Mouse (Mus musculus): ENCODE data around the gene Fam186a. TPM values are rescaled to one million over a fixed set of nuclear protein-coding genes. Genes with fewer than 3 reads are reported as not detected.
"Not testable (repeated sequence)": the region's sequence is repeated elsewhere in the genome, so short reads cannot be mapped to it uniquely, and the experiment has no call there.

Gene Fam186a
- total RNA-seq, 2 experiments from 2014 or later = 0.03 to 0.17 TPM

DNA sequence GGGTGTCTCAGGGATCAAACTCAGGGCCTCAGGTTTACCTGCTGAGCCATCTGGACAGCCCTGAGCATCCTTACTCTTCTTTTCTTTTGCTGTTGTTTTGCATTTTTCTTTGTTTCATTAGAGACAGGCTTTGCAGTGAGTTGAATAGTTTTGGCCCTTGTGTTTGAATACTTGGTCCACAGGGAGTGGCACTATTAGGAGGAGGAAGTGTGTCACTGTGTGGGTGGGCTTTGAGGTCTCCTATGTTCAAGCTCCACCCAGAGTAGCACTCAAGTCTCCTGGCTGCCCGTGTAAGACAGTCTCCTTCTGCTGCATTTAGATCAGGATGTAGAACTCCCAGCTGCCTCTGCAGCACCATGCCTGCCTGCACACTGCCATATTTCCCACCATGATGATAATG, 32.4 kb downstream of the Fam186a start:
- no peak for DNase-seq (ENCODE audit: low spot score in 2 of 2)

DNA sequence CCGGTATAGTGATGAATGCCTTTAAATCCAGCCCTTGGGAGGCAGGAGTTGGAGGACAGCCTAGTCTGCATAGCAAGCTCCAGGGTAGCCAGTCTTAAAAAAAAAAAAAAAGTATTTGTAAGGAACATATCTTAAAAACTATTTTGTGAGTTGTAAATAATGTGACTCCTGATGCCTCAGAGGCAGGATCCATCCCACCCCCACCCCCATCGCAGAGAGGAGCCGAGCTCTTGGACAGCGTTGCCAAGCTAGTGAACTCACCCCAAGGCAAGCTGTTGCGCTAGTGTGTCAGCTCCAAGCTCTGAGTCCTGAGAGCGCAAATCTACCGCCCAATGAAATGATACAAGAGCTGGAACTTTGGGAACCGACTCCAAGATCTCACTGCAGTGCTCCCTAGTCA, 35.6 kb downstream of the Fam186a start:
- peak in 1 of 2 experiments; percentile 20 for DNase-seq (ENCODE audit: low spot score in 2 of 2)

DNA sequence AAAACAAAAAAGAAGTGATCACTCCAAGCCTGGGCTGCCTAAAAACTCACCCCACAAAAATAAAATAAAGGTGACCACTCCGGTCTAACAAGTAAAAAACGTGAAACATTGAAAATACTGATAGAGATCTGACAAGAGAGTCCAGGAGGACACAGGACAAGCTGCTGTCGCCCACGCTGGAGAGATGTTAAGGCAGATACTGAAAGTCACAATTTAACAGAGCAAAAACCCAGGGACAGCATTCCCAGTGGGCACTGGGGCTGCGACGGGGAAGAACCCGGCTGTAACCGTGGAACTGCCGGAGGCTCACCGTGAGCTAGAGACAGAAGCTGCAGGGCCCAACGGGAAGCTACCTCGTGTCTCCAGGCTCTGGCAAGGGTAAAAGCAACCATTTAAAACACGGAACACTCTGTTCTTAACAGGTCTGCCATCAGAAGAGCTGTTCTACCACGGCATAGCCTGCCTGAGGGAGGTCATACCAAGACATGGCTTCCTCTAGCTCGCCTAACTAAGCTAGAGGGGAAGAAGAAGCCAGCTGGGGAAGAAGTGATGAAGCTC, 47.2 kb downstream of the Fam186a start:
- no peak for DNase-seq (ENCODE audit: low spot score in 2 of 2)

DNA sequence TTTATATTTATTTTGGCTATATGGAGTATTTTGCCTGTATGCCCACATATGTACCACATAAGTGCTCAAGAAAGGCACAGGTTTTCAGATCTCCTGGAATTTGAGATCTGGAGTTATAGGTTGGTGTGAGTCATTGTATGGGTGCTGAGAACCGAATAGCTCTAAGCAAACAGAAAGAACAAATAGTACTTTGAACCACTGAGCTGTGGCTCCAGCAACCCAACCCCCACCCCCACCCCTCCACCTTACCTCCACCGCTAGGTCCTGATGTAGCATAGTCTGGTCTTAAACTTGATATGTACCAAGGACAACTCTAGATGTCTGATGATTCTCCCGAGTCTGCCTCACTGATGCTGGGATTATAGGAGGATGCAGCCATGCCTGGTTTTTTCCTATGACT, 49.6 kb downstream of the Fam186a start:
- no peak for DNase-seq (ENCODE audit: low spot score in 2 of 2)

DNA sequence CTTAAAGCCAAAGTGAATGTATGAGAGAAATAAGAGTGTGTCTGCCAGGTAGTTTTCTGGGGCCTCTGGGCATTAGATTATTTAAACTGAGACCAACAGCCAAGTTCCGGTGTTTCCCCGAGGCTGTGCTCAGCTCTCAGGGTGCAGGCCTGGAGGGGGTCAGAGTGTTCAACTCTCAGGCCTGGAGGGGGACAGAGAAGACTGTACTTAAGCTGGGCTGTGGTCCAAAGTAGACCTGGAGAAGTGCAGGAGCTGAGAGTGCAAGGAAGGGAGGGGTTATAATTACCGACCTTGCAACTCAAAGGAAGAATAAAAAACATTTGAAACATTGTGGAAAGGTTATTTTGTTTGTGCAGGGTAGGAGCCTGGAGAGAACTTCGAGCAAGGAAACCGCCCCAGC, 52.2 kb downstream of the Fam186a start:
- no peak for DNase-seq (ENCODE audit: low spot score in 2 of 2)

DNA sequence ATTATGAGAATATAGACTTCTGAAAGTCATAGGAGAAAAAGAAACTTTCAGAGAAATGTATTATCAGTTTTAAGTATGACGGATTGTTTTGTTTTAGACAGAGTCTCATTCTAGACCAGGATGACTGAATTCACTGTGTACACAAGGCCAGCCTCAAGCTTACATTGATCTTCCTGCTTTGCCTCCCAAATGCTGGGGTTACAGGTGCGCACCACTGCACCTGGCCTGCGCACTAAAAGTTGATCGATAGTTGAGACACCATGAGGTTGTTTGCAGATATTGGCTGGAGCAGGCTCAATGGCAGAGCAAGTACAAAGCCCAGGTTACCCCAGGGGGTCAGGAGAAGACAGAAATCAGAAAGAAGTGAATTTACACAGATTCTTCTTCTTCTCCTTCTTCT, 55.1 kb downstream of the Fam186a start:
- DNase-seq (ENCODE audit: low spot score in 2 of 2) = no peak

DNA sequence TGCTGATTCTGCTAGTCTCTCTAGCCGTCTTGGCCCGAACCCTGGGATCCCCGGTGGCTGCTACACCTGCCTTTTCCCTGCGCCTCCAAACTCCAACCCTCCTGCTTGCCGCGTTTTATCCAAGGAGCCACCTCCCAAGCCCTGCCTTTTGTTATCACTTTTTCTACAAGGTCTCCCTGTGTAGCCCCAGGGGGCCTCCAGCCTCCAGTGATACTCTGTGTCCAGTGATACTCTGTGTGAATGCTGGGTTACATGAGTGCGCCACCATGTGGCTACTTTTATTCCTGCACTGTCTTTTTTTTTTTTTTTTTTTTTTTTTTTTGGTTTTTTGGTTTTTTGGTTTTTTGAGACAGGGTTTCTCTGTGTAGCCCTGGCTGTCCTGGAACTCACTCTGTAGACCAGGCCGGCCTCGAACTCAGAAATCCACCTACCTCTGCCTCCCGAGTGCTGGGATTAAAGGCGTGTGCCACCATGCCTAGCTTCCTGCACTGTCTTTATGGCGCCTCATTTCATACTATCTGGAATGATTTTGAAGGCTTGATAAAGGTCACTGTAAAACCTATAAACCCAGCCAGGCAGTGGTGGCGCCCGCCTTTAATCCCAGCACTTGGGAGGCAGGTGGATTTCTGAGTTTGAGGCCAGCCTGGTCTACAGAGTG, 57.4 kb downstream of the Fam186a start:
- peak in 1 of 2 experiments; percentile 29 for DNase-seq (ENCODE audit: low spot score in 2 of 2)

DNA sequence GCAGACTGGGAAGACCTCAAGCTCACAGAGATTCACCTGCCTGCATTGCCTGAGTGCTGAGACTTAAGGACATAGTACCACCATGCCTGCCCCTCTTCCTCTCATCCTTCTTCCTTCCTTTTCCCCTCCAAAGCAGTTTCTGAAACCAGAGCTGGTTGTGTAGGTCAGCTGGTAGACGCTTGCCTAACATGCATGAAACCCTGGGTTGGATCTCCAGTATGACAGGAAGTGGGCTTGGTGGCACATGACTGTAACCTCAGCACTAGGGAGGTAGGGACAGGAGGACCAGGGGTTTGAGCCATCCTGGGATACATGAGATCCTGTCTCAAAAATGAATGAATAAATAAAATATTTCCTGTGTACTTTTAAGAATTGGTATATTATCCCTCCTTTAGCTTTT, 59.3 kb downstream of the Fam186a start:
- DNase-seq (ENCODE audit: low spot score in 2 of 2) = no peak

DNA sequence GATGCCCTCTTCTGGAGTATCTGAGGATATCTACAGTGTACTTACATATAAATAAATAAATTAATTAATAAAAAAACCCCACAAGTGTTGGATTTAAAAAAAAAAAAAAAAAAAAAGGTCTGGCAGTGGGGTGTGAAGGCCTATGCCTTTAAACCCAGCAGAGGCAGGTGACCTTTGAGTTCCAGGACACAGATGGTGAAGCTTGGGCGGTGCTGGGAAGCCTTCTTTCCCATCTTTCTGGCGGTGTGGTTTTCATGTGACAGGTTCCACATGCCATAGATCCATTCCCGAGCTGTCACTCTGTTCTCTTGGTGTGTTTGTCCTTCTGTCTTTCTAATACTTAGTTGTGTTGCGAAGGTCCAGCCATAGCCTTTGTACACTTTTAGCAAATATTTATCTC, 59.8 kb downstream of the Fam186a start:
- DNase-seq (ENCODE audit: low spot score in 2 of 2) = no peak

DNA sequence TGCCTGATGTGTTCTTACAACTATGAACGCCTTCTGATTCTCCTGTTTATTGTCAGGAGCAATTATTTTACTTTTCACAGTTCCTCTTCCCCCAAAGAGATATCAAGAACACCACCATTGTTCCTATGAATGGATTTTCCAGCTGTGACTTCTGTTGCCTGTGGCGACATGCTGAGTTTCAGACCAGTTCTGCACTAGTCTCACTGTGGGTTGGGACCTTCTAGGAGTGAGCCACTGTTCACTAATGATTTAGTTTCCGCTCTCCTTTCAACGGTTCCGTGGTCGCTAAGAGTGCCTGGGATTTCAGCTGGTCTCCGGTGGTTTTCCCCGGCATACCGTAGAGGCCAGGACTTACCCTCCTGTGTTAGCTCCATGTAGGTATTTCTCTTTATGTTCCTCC, 62.0 kb downstream of the Fam186a start:
- no peak for DNase-seq (ENCODE audit: low spot score in 2 of 2)

DNA sequence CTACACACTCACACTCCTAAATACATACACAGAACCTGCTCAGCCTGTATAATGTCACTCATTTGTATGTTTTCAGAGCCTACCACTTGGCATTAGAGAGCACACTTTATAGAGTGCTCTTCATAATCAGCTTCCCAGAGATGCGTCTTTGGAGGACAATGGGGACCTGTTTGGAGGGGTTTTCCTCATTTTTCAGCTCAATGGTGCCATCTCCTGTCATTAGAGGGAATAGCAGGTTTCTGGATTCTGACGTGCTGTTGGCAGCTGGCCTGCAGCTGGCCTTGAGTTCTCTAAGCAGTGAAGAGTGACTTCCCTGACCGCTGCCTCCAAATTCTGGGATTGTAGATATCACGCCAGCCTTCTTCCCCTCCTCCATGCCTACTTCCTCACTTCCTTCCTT, 62.5 kb downstream of the Fam186a start:
- DNase-seq (ENCODE audit: low spot score in 2 of 2) = peak; percentile 60 to 77

DNA sequence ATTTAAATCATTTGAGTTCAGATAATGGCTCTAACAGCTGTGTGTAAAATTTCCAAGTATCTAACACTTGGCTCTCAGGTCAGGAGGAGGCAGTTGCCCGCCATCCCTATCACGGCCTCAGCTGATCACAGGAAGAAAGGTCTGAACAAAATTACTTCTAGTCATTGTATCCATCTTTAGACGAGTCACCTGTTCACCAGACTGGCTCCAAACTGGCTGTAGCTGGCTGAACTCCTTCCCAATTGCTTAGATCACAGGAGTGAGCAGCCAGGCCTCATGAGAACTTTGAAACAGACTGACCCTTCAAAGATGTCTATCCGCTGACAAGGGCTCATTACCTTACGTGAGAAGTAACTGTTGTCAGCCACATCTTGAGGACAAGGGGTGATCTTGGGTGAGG, 63.6 kb downstream of the Fam186a start:
- no peak for DNase-seq (ENCODE audit: low spot score in 2 of 2)

DNA sequence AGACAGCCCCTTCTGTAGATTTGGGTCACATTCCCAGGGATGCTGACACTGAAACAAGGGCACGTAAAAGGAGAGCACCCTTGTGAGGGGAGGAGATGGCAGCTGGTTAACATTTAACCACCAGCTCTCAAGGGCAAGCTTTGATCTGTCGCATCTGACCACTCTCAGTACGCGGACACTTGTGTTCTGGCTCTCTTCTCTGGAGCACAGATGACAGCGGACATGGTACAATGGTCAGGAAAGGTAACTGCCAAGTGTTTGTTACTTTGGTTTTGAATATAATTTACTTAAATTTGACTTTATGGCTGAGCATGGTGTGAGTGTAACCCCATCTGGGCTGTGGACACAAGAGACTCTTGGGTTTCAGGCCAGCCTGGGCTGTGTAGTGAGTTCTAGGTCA, 64.1 kb downstream of the Fam186a start:
- DNase-seq (ENCODE audit: low spot score in 2 of 2) = no peak

DNA sequence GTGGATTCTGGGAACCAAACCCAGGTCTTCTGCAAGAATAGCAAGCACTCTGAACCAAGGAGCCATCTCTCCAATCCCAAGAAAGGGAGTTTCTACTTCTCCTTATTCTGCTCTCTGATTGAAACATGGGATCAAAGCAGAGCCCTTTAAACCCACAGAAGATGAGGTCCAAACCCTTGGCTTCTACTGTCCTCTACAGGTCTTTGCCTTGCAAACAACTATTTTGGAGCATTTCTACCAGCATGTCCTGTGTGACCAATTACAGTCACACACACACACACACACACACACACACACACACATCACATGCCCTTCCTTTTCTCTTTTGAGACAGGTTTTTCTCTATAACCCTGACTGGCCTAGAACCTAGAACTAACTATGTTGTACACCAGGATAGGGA, 70.2 kb downstream of the Fam186a start:
- no peak for DNase-seq (ENCODE audit: low spot score in 2 of 2)

DNA sequence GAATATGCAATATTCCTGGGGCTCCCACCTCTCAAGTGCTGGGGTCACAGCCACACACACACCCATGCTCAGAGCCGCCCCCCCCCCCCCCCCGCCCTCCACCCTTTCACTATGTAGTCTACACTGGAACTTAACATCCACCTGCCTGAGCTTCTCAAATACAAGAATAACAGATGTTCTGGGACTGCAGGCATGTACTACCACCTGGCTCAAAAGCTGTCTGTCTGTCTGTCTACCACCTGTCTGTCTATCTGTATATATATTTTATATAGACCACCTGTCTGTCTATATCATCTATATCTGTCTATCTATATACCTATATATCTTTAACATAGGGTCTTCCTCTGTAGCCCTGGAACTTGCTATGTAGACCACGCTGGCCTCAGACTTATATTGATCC, 75.5 kb downstream of the Fam186a start:
- DNase-seq (ENCODE audit: low spot score in 2 of 2) = no peak

DNA sequence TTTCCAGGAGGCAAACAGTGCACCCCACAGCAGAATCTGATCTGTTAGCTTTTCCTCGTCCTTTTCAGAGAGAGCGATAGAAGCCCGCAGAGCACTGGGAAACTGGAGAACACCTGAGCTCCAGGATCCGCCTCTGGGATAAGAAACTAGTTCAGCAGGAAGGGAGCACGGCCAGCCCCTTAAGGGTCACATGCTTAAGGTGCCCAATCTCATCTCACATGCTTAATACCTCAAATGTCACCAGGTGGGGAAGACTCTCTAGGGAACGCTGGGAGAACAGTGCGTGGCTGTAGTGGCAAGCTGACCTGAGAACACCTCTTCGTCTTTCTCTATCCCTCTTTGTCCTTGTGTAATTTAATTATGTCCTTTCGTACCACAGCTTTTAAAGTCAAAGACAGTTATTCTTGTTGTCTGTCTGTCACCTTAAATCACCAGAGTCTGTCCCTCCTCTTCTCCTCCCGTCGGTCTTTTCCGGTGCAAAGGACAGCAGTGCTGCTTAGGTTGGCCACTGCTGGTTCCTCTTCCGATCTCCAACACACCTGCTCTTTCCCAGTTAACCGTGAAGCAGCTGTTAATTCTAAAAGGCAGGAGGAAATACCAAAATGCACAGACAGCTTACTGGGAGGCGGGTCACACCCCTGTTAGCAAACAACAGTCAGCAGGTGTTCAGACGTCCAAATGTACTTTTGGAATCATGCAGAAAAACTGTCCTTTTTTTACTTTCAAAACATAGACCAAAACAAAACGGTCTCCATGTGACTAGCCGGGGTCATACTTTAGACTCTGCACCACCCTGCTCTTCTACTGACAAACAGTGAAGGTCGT, 76.2 kb downstream of the Fam186a start:
- DNase-seq (ENCODE audit: low spot score in 2 of 2) = no peak

DNA sequence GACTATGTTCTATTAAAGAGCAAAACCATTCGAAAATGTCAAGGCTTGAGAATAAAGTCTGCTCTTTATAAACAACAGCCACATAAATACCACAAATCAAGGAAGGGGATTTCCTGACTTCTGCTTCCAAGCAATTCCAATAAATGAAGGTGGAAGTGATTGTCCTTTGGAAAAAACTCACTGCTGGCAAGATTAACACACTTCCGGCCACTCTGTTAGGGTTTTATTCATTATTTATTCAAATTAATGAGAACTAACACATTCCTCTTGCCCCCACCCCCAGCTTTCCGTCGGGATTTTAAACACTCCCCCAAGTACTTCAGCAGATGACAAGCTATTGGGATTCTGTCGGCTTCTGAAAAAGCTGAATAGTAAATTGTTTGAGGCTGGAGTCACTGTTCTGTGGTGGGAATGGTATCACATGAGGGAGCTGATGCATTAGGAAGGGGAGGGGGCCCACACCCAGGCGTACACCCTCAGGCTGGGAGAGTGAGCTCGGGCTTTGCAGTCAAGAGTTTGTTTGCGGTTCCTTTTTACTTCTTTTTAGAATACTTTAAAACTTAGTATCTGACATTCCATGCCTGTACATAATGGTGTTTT, 77.5 kb downstream of the Fam186a start:
- no peak for DNase-seq (ENCODE audit: low spot score in 2 of 2)

DNA sequence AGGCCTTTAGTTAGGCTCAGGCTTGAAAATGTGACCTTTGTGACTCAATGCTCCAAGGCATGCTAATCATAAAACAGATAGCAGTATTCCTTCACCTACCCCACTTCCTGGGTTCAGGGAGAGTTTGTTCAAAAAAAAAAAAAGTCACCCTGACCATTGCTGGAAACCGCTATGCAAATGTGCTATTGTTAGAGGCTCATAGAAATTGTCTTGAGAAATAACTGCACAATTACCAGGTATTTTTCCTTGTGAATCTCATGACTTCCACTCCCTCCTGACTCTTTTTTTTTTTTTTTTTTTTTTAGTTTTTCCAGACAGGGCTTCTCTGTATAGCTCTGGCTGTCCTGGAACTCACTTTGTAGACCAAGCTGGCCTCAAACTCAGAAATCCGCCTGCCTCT, 79.7 kb downstream of the Fam186a start:
- DNase-seq (ENCODE audit: low spot score in 2 of 2) = not testable (repeated sequence)

DNA sequence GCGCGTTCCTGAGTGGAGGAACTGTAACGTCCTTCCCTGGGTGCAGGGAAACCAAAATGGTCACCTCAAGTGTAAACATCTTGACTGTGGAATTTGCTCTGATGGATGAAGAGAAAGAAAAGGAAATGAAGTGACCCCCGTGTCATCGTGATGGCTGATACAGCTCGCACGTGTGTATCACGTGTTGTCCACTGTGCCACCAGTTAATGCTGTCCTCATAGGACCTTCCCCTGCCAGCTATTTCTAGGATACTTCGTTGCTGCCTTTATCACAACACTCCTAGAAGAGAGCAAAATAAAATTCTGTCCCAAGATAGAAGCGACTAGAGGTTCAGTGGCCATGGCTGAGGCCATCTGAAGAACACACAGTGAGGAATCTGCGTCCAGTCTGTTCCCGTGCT, 82.8 kb downstream of the Fam186a start:
- DNase-seq (ENCODE audit: low spot score in 2 of 2) = no peak

DNA sequence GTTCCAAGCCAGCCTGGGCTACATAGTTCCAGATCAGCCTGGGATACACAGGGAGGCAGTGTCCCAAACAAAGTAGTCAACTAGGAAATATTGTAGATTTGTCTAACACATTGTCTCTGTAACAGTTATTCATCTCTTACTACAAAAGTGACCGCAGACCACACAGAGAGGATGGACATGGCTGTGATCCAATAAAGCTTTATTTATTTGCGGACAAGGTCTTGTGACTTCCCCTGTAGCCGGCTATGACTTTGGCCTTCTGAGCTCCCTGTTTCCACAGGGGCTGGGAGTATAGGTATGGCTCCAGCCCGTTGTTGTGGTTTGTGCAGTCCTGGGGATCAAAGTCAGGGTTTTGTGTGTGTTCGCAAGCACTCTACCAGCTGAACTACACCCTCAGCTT, 88.3 kb downstream of the Fam186a start:
- DNase-seq (ENCODE audit: low spot score in 2 of 2) = no peak

DNA sequence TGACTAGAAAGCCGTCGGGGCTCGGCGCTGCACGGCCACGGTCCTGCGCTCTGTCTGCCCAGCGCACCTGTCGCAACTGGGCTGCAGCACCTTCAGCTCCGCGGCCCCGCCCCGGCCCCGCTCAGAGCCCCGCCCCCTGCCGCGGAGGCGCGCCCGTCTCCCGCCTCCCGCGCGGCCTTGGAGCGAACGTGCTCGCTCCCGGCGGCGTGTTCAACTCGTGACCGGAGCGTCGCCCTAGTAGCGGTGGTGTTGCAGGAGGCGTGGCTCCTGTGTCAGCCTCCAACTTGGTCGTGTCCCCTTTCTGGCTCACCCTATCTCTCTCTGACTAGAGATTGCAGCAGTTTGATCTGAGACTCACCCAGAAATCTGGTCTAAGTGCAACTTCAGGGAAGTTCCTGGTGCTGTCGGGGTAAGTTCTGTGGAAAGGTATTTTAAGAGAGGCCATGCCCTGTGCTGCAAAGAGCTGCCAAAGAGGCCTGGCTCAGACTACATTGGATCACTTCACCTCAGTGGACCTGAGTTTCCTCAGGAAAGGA, 91.5 kb downstream of the Fam186a start, which contains the start of gene Lima1:
Gene Lima1 (minus strand): TSS at position 123 of the 536 bp plus-strand sequence.
- peak; percentile 81 to 87 for DNase-seq (ENCODE audit: low spot score in 2 of 2)

Data from gastrocnemius, postnatal 4 days (tissue).